Comparison of ENCODE assay signal across 8 mouse cellular contexts in genomic region chr5:21217453-21218294, GRCm38 (mm10). TPM values are rescaled to one million over a fixed set of nuclear protein-coding genes. Genes with fewer than 3 reads are reported as not detected.
DNase-seq lines count a peak whose midpoint lies in the region; TF ChIP-seq lines count a peak whose summit lies in the region.

No protein-coding gene starts in this region.

- TF ChIP-seq CTCF in lung, adult 2 months (IDR thresholded peaks at IDR 0.05; ENCODE audit: insufficient read depth, low read length): no peak

- no peak overlapping the region for H3K4me3 ChIP-seq in lung, adult 2 months (replicated peaks; ENCODE audit: extremely low read depth, low read depth, low read length)

- peak; percentile 7 for DNase-seq in adrenal gland, postnatal 10 days
- DNase-seq in adrenal gland, postnatal 4 days (ENCODE audit: low spot score in 2 of 2): no peak
- DNase-seq in urinary bladder, adult 18-20 months (ENCODE audit: low spot score in 2 of 2): peak; percentile 25 to 48
- DNase-seq in urinary bladder, postnatal 4 days (ENCODE audit: low spot score in 2 of 2): no peak
- DNase-seq in lung, adult 2 months: peak; percentile 25
- peak; percentile 18 to 34 for DNase-seq in urinary bladder, postnatal 36 days (ENCODE audit: low spot score in 2 of 2)
- DNase-seq in retina, postnatal 1 day: no peak
- no peak for DNase-seq in embryo, embryonic 11 days

- TF ChIP-seq POLR2A in lung, adult 2 months (IDR thresholded peaks at IDR 0.05; ENCODE audit: borderline replicate concordance, extremely low read depth, low read depth, low read length): no peak

- WGBS in lung, adult 2 months: 35% methylated on average over 14 of the region's 14 CpGs

- H3K4me1 ChIP-seq in lung, adult 2 months (ENCODE audit: control insufficient read depth, insufficient read depth, low read length): peaks cover 5% of the 10 kb centered on the region

RNA-seq across cellular contexts. Expression of gene Gsap, which starts 31.6 kb away (rescaled TPM):
- 1 to 10 TPM; 4.9 to 6.7 TPM for total RNA-seq in adrenal gland, postnatal 10 days (2021)
- total RNA-seq in adrenal gland, postnatal 4 days (2021): 1 to 10 TPM; 6.6 TPM
- 18.4 and 25.7 TPM in 2 replicates for polyA plus RNA-seq in lung, adult 2 months (2012; rRNA removed)

Comparison
In these comparisons a context has a peak if more than half of its experiments do, and no peak if none do; other contexts are left out.
1. DNase-seq: peak in adrenal gland, postnatal 10 days (single experiment), urinary bladder, adult 18-20 months (2 of 2), lung, adult 2 months (single experiment) and urinary bladder, postnatal 36 days (2 of 2); none in adrenal gland, postnatal 4 days (0 of 2), urinary bladder, postnatal 4 days (0 of 2), retina, postnatal 1 day (single experiment) and embryo, embryonic 11 days (single experiment).